Mouse (Mus musculus) limb, embryonic 10.5 days (tissue): ENCODE results near the gene AW551984. TPM values are rescaled to one million over a fixed set of nuclear protein-coding genes. Genes with fewer than 3 reads are reported as not detected.

Experiments used
- DNase-seq: peaks from one replicate; pipeline ENCODE4 v3.0.0-alpha.2; 2017; ENCODE audit warnings: low spot score
- H3K27ac ChIP-seq: fragments of 300-500 bp; sonication (generic); 2 replicates; pipeline ENCODE4 v1.5.1; 2016; ENCODE audit warnings: mild to moderate bottlenecking
- H3K27me3 ChIP-seq: fragments of 300-500 bp; sonication (generic); 2 replicates; pipeline ENCODE4 v1.6.1; 2016; ENCODE audit warnings: low read depth, mild to moderate bottlenecking; ENCODE audit not compliant: poor library complexity, severe bottlenecking
- H3K36me3 ChIP-seq: fragments of 300-500 bp; sonication (generic); 2 replicates; pipeline ENCODE4 v1.6.1; 2016; ENCODE audit warnings: mild to moderate bottlenecking, moderate library complexity
- H3K4me1 ChIP-seq: fragments of 300-500 bp; sonication (generic); 2 replicates; pipeline ENCODE4 v1.6.1; 2016
- H3K4me3 ChIP-seq: fragments of 300-500 bp; sonication (generic); 2 replicates; pipeline ENCODE4 v1.5.1; 2016; ENCODE audit warnings: mild to moderate bottlenecking, moderate library complexity
- H3K9me3 ChIP-seq: fragments of 300-500 bp; sonication (generic); replicated peaks from 2 replicates; pipeline ENCODE4 v1.6.1; 2016; ENCODE audit warnings: mild to moderate bottlenecking
- WGBS: fragments of 180-500 bp; shearing (Covaris S2); methylation state at CpG from one replicate; pipeline ENCODE4 v1.1.7; 2016; 5-methylcytosine and 5-hydroxymethylcytosine counted together
- polyA plus RNA-seq: library from polyadenylated mRNA; unstranded; fragments of >200 nt; fragmentation: Nextera tagmentation; extraction: Ambion mirVana; gene quantifications from 2 replicates; pipeline ENCODE4 v1.2.1, GENCODE M21; 2016

AW551984 gene
- 2.8 and 6.9 TPM in 2 replicates for polyA plus RNA-seq

- no peaks in the 10 kb centered on the region for H3K9me3 ChIP-seq
- DNase-seq: peak; percentile 44
- H3K4me1 ChIP-seq: peaks cover 16% of the 10 kb centered on the region
- no peaks in the 10 kb centered on the region for H3K27me3 ChIP-seq
- peak within 1 kb of the TSS; percentile 54 for H3K4me3 ChIP-seq
- WGBS: under 1% methylated on average over 8 of the region's 8 CpGs
- no peaks in the 10 kb centered on the region for H3K36me3 ChIP-seq
- no peak within 1 kb of the TSS for H3K27ac ChIP-seq
These were observed at the start of gene AW551984 for GRCm38 (mm10) chr9:39603999-39604453. AW551984 (minus strand) TSS chr9:39604403.

- Histone ChIP-seq H3K4me3 (no peak overlapping the region), H3K36me3 (no peaks in the 10 kb centered on the region), H3K9me3 (no peaks in the 10 kb centered on the region), H3K27ac (no peak overlapping the region), H3K27me3 (no peaks in the 10 kb centered on the region), H3K4me1 (no peaks in the 10 kb centered on the region)
- no peak for DNase-seq
- 94% methylated on average over 4 of the region's 4 CpGs for WGBS
These were observed 43.2 kb upstream of the AW551984 start for GRCm38 (mm10) chr9:39647382-39647781.

- H3K9me3 ChIP-seq: no peaks in the 10 kb centered on the region
- H3K27ac ChIP-seq: no peak within 1 kb of the TSS
- H3K4me3 ChIP-seq: no peak within 1 kb of the TSS
- no peaks in the 10 kb centered on the region for H3K36me3 ChIP-seq
- no peak for DNase-seq
- no peaks in the 10 kb centered on the region for H3K4me1 ChIP-seq
- no peaks in the 10 kb centered on the region for H3K27me3 ChIP-seq
These were observed 40.6 kb upstream of the AW551984 start, which contains the start of gene Olfr961 for GRCm38 (mm10) chr9:39644785-39645184. Olfr961 (plus strand) TSS chr9:39645085.

- 39% methylated on average over 4 of the region's 4 CpGs for WGBS
These were observed 29.9 kb upstream of the AW551984 start for GRCm38 (mm10) chr9:39633913-39634594.

GRCm38 (mm10) chr9:39629069-39629468 lies 24.9 kb upstream of the AW551984 start:
- Histone ChIP-seq H3K27me3 (no peaks in the 10 kb centered on the region), H3K4me1 (no peaks in the 10 kb centered on the region), H3K36me3 (no peaks in the 10 kb centered on the region), H3K27ac (no peak overlapping the region), H3K9me3 (no peaks in the 10 kb centered on the region), H3K4me3 (no peak overlapping the region)
- 92% methylated on average over 2 of the region's 2 CpGs for WGBS
- no peak for DNase-seq

More at GRCm38 (mm10) chr9:39633913-39634594, 29.9 kb upstream of the AW551984 start:
- Histone ChIP-seq H3K4me3 (no peak overlapping the region), H3K4me1 (no peaks in the 10 kb centered on the region), H3K27me3 (no peaks in the 10 kb centered on the region), H3K36me3 (no peaks in the 10 kb centered on the region), H3K9me3 (no peaks in the 10 kb centered on the region), H3K27ac (no peak overlapping the region)
- DNase-seq: no peak

- Histone ChIP-seq H3K4me3 (no peak overlapping the region), H3K27ac (no peak overlapping the region), H3K27me3 (no peaks in the 10 kb centered on the region), H3K9me3 (no peaks in the 10 kb centered on the region), H3K36me3 (no peaks in the 10 kb centered on the region), H3K4me1 (no peaks in the 10 kb centered on the region)
- WGBS: 53% methylated on average over 2 of the region's 2 CpGs
- no peak for DNase-seq
These were observed 20.5 kb upstream of the AW551984 start for GRCm38 (mm10) chr9:39624711-39625110.

GRCm38 (mm10) chr9:39623783-39624182 lies 19.6 kb upstream of the AW551984 start:
- Histone ChIP-seq H3K9me3 (no peaks in the 10 kb centered on the region), H3K36me3 (no peaks in the 10 kb centered on the region), H3K4me3 (no peak overlapping the region), H3K27ac (no peak overlapping the region), H3K4me1 (no peaks in the 10 kb centered on the region), H3K27me3 (no peaks in the 10 kb centered on the region)
- DNase-seq: no peak
- 93% methylated on average over 3 of the region's 3 CpGs for WGBS

- whole genome bisulfite sequencing: 78% methylated on average over 1 of the region's 1 CpGs
- no peak for DNase-seq
These were observed 16.9 kb upstream of the AW551984 start, which contains the start of gene Olfr960 for GRCm38 (mm10) chr9:39621073-39621472. Olfr960 (plus strand) TSS chr9:39621373.

GRCm38 (mm10) chr9:39611953-39612352 lies 7.8 kb upstream of the AW551984 start:
- H3K4me1 ChIP-seq: no peaks in the 10 kb centered on the region

More at GRCm38 (mm10) chr9:39621073-39621472, 16.9 kb upstream of the AW551984 start, which contains the start of gene Olfr960:
- Histone ChIP-seq H3K4me1 (no peaks in the 10 kb centered on the region), H3K4me3 (no peak within 1 kb of the TSS), H3K27ac (no peak within 1 kb of the TSS), H3K27me3 (no peaks in the 10 kb centered on the region), H3K36me3 (no peaks in the 10 kb centered on the region), H3K9me3 (no peaks in the 10 kb centered on the region)

GRCm38 (mm10) chr9:39610355-39610754 lies 6.2 kb upstream of the AW551984 start, which contains the start of gene Olfr148:
Olfr148 (plus strand) TSS chr9:39610655.
- DNase-seq: no peak
- H3K9me3 ChIP-seq: no peaks in the 10 kb centered on the region
- H3K27me3 ChIP-seq: no peaks in the 10 kb centered on the region
- H3K36me3 ChIP-seq: no peaks in the 10 kb centered on the region
- no peak within 1 kb of the TSS for H3K27ac ChIP-seq
- no peak within 1 kb of the TSS for H3K4me3 ChIP-seq
- 72% methylated on average over 3 of the region's 3 CpGs for WGBS
- H3K4me1 ChIP-seq: no peaks in the 10 kb centered on the region

More at GRCm38 (mm10) chr9:39611953-39612352, 7.8 kb upstream of the AW551984 start:
- DNase-seq: no peak
- Histone ChIP-seq H3K4me3 (no peak overlapping the region), H3K27me3 (no peaks in the 10 kb centered on the region), H3K9me3 (no peaks in the 10 kb centered on the region), H3K36me3 (no peaks in the 10 kb centered on the region), H3K27ac (no peak overlapping the region)
- WGBS: 58% methylated on average over 1 of the region's 1 CpGs

GRCm38 (mm10) chr9:39608497-39608896 lies 4.3 kb upstream of the AW551984 start:
- Histone ChIP-seq H3K36me3 (no peaks in the 10 kb centered on the region), H3K9me3 (no peaks in the 10 kb centered on the region)

GRCm38 (mm10) chr9:39603333-39603845 lies 814 bp downstream of the AW551984 start:
- no peaks in the 10 kb centered on the region for H3K9me3 ChIP-seq
- H3K4me3 ChIP-seq: peak overlapping the region; percentile 54
- 0% methylated on average over 9 of the region's 9 CpGs for WGBS
- no peak overlapping the region for H3K27ac ChIP-seq
- DNase-seq: peak; percentile 63
- no peaks in the 10 kb centered on the region for H3K36me3 ChIP-seq
- H3K27me3 ChIP-seq: no peaks in the 10 kb centered on the region
- H3K4me1 ChIP-seq: peaks cover 16% of the 10 kb centered on the region

More at GRCm38 (mm10) chr9:39608497-39608896, 4.3 kb upstream of the AW551984 start:
- Histone ChIP-seq H3K27ac (no peak overlapping the region), H3K27me3 (no peaks in the 10 kb centered on the region), H3K4me3 (no peak overlapping the region), H3K4me1 (peaks cover 7% of the 10 kb centered on the region)
- DNase-seq: no peak

GRCm38 (mm10) chr9:39602536-39603332 lies 1.5 kb downstream of the AW551984 start:
- no peaks in the 10 kb centered on the region for H3K9me3 ChIP-seq
- H3K27ac ChIP-seq: no peak overlapping the region
- peak; percentile 61 for DNase-seq
- H3K4me3 ChIP-seq: peak overlapping the region; percentile 54
- H3K27me3 ChIP-seq: no peaks in the 10 kb centered on the region
- under 1% methylated on average over 19 of the region's 19 CpGs for WGBS
- H3K4me1 ChIP-seq: peaks cover 16% of the 10 kb centered on the region
- H3K36me3 ChIP-seq: no peaks in the 10 kb centered on the region
